Comparison of ENCODE assay signal across 11 mouse cellular contexts in the genomic region with DNA sequence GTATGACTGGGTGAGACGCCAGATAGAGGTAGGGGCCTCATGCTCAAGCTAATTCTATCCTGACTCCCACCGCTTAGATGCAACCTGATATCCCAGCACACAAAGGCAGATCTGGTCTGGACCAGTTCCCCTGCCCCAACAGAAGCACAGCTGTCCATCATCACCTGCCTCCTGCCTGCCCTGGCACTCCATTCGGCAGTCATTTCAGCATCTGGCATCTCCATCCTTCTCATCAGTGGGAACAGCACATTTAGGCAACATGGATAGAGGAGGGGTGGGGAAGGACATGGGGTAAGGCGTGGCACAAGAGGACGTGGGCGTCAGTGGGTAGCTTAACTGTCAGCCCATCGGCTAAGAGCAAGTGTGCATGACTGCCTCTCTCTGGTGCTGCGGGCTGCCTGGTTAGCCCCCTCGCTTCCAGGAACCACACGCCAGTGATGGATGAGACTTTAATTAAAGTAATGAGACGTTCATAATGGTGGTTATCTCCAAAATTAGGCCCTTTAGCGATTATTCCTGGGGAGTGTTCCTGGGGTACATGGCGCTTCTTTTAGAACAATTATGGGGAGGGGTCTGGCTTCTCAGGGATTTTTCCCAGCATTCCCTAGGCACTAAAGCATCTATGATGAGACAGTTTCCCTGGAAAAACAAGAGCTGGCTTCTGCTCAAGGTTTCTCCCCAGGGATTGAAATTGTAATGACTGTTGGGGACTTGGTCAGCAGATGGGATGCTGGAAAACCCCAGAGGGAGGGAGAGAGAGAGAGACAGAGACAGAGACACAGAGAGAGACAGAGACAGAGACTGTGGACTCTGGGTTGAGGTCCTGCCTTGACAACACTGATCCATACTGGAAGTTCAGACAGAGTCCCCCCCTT. TPM values are rescaled to one million over a fixed set of nuclear protein-coding genes. Genes with fewer than 3 reads are reported as not detected.
DNase-seq lines count a peak whose midpoint lies in the region; ATAC-seq and TF ChIP-seq lines count a peak whose summit lies in the region.
"Had no signal": no experiment of that assay in that cellular context is flagged by ENCODE, and none has a peak within 500 bp of the region (broad histone marks: within the 10 kb centered on the region; RNA-seq: fewer than 3 reads in every experiment).

No protein-coding gene starts in this region.

- no peaks in the 10 kb centered on the region for H3K27me3 ChIP-seq in lung, embryonic 14.5 days (ENCODE audit: insufficient read depth, low read length)
- H3K27me3 ChIP-seq in embryonic facial prominence, embryonic 14.5 days (replicated peaks; ENCODE audit: control insufficient read depth, insufficient read depth, low read length): no peaks in the 10 kb centered on the region
- H3K27me3 ChIP-seq in hindbrain, postnatal 0 days (ENCODE audit: insufficient read depth, low read length): no peaks in the 10 kb centered on the region

- H3K9me3 ChIP-seq in lung, embryonic 14.5 days (ENCODE audit: low read depth, low read length): no peaks in the 10 kb centered on the region; the same call in 1 of the 2 replicates
- H3K9me3 ChIP-seq in embryonic facial prominence, embryonic 14.5 days (ENCODE audit: control insufficient read depth, low read length): peaks cover 4% of the 10 kb centered on the region; the same call in 1 of the 2 replicates
- no peaks in the 10 kb centered on the region for H3K9me3 ChIP-seq in hindbrain, postnatal 0 days (ENCODE audit: low read length)
- H3K9me3 ChIP-seq: G1E had no signal

- H3K36me3 ChIP-seq in lung, embryonic 14.5 days (ENCODE audit: insufficient read depth): no peaks in the 10 kb centered on the region
- no peaks in the 10 kb centered on the region for H3K36me3 ChIP-seq in embryonic facial prominence, embryonic 14.5 days (ENCODE audit: control insufficient read depth, insufficient read depth, low read length)
- no peaks in the 10 kb centered on the region for H3K36me3 ChIP-seq in hindbrain, postnatal 0 days (ENCODE audit: insufficient read depth, low read length)
- H3K36me3 ChIP-seq: G1E had no signal

- WGBS in lung, embryonic 14.5 days: 53% methylated on average over 13 of the region's 13 CpGs
- 47% methylated on average over 13 of the region's 13 CpGs for WGBS in embryonic facial prominence, embryonic 14.5 days
- WGBS in hindbrain, postnatal 0 days: 52% methylated on average over 13 of the region's 13 CpGs
- 41% methylated on average over 13 of the region's 13 CpGs for WGBS in olfactory bulb, adult 2 months

- TF ChIP-seq POLR2A in olfactory bulb, adult 2 months (IDR thresholded peaks at IDR 0.05; ENCODE audit: insufficient read depth, low read depth, low read length): no peak

- peak overlapping the region; percentile 76; the same call in 1 of the 2 replicates for H3K27ac ChIP-seq in lung, embryonic 14.5 days (ENCODE audit: low read depth)
- H3K27ac ChIP-seq in embryonic facial prominence, embryonic 14.5 days (replicated peaks; ENCODE audit: low read depth, low read length): peak overlapping the region; percentile 81
- peak overlapping the region; percentile 83 for H3K27ac ChIP-seq in hindbrain, postnatal 0 days
- peak overlapping the region; percentile 87 for H3K27ac ChIP-seq in olfactory bulb, adult 2 months (ENCODE audit: insufficient read depth, low read depth, low read length)

- no peak overlapping the region for H3K4me2 ChIP-seq in lung, embryonic 14.5 days
- no peak overlapping the region for H3K4me2 ChIP-seq in embryonic facial prominence, embryonic 14.5 days (ENCODE audit: low read depth, low read length)
- no peak overlapping the region for H3K4me2 ChIP-seq in hindbrain, postnatal 0 days (ENCODE audit: low read depth, low read length)

- H3K4me3 ChIP-seq in lung, embryonic 14.5 days (ENCODE audit: low read depth, low read length): no peak overlapping the region
- no peak overlapping the region for H3K4me3 ChIP-seq in embryonic facial prominence, embryonic 14.5 days (ENCODE audit: low read depth, low read length)
- no peak overlapping the region for H3K4me3 ChIP-seq in hindbrain, postnatal 0 days (ENCODE audit: low read length)
- H3K4me3 ChIP-seq in olfactory bulb, adult 2 months (ENCODE audit: insufficient read depth, low read depth, low read length): no peak overlapping the region

- peaks cover 9% of the 10 kb centered on the region; the same call in 1 of the 2 replicates for H3K4me1 ChIP-seq in lung, embryonic 14.5 days (ENCODE audit: insufficient read depth)
- H3K4me1 ChIP-seq in embryonic facial prominence, embryonic 14.5 days (ENCODE audit: control insufficient read depth, insufficient read depth, low read length): peaks cover 25% of the 10 kb centered on the region
- peaks cover 38% of the 10 kb centered on the region for H3K4me1 ChIP-seq in hindbrain, postnatal 0 days (ENCODE audit: insufficient read depth, low read length)
- peaks cover 36% of the 10 kb centered on the region for H3K4me1 ChIP-seq in olfactory bulb, adult 2 months (ENCODE audit: control insufficient read depth, insufficient read depth, low read length)

- ATAC-seq in lung, embryonic 14.5 days (ENCODE audit: insufficient read depth): no peak
- peak; percentile 19; the same call in 1 of the 2 replicates for ATAC-seq in embryonic facial prominence, embryonic 14.5 days (ENCODE audit: low read depth)
- no peak for ATAC-seq in hindbrain, postnatal 0 days
- no peak for ATAC-seq in megakaryocyte-erythroid progenitor cell, adult 5-6 weeks (replicated peaks; ENCODE audit: low FRiP score, low TSS enrichment, poor library complexity, severe bottlenecking)
- no peak for ATAC-seq in megakaryocyte progenitor cell, adult 5-6 weeks (replicated peaks; ENCODE audit: poor library complexity)

- DNase-seq in lung, embryonic 14.5 days: no peak
- no peak for DNase-seq in lung, postnatal 36 days
- peak; percentile 68 for DNase-seq in embryonic facial prominence, embryonic 14.5 days (ENCODE audit: low spot score)
- DNase-seq in hindbrain, postnatal 0 days (ENCODE audit: low spot score): peak; percentile 30
- no peak for DNase-seq in kidney, adult 8-10 months
- DNase-seq: adrenal gland, postnatal 10 days; thymus, postnatal 36 days had no signal

- TF ChIP-seq CTCF in lung, embryonic 14.5 days (IDR thresholded peaks at IDR 0.05; ENCODE audit: low read depth): no peak
- no peak for TF ChIP-seq CTCF in hindbrain, postnatal 0 days (IDR thresholded peaks at IDR 0.05; ENCODE audit: low read depth)
- no peak for TF ChIP-seq CTCF in olfactory bulb, adult 2 months (IDR thresholded peaks at IDR 0.05; ENCODE audit: insufficient read depth, low read depth, low read length)

- H3K9ac ChIP-seq in lung, embryonic 14.5 days: no peak overlapping the region
- no peak overlapping the region for H3K9ac ChIP-seq in embryonic facial prominence, embryonic 14.5 days (ENCODE audit: low read depth, low read length)
- no peak overlapping the region for H3K9ac ChIP-seq in hindbrain, postnatal 0 days (replicated peaks; ENCODE audit: low read length)

RNA-seq across cellular contexts. Expression of a gene that starts 38.0 kb away (rescaled TPM):
- polyA plus RNA-seq in lung, embryonic 14.5 days (2014; fragmentation: Nextera tagmentation; extraction: Ambion mirVana): 0.08 TPM in 1 of 2 replicates, not detected in the other
- polyA plus RNA-seq in embryonic facial prominence, embryonic 14.5 days (2014; fragmentation: Nextera tagmentation; extraction: Ambion mirVana): 0.08 and 0.10 TPM in 2 replicates
- total RNA-seq in hindbrain, postnatal 0 days (2014; rRNA removed): 0.10 TPM in 1 of 2 replicates, not detected in the other
- 0.13 TPM in 1 of 2 replicates, not detected in the other for polyA plus RNA-seq in hindbrain, postnatal 0 days (2015; fragmentation: Nextera tagmentation; extraction: Ambion mirVana)
- not detected in 2 replicates for polyA plus RNA-seq in olfactory bulb, adult 2 months (2012; ENCODE audit: insufficient read depth, insufficient read length, low replicate concordance, missing spikeins)
- not detected in 2 replicates for total RNA-seq in megakaryocyte-erythroid progenitor cell, adult 5-6 weeks (2014; fragmentation: Nextera tagmentation)
- not detected in 2 replicates for total RNA-seq in megakaryocyte-erythroid progenitor cell, adult 5-6 weeks (2017)
- not detected in 2 replicates for total RNA-seq in megakaryocyte progenitor cell, adult 5-6 weeks (2015)
- total RNA-seq in megakaryocyte progenitor cell, adult 5-6 weeks (2017): not detected in 2 replicates
- total RNA-seq: adrenal gland, postnatal 10 days had no signal
- polyA plus RNA-seq: G1E had no signal

Comparison
In these comparisons a context has a peak if more than half of its experiments do, and no peak if none do; other contexts are left out.
1. DNase-seq: peak in embryonic facial prominence, embryonic 14.5 days (single experiment) and hindbrain, postnatal 0 days (single experiment); none in lung, embryonic 14.5 days (single experiment), lung, postnatal 36 days (single experiment) and kidney, adult 8-10 months (0 of 2).
2. Peak in every context shown above with its lines, with median percentiles within 50 percentile points of each other: H3K27ac ChIP-seq.